Mouse (Mus musculus) heart, adult 2 months (tissue): Measurements from ENCODE around the gene Kpna4.

Source experiments
- CTCF ChIP-seq: fragments of 200-600 bp; IDR thresholded peaks from 2 replicates; pipeline ENCODE4 v1.8.1; 2022; ENCODE audit warnings: antibody characterized with exemption, mild to moderate bottlenecking, moderate library complexity
- POLR2A ChIP-seq: fragments of 200-500 bp; IDR thresholded peaks from 2 replicates; pipeline ENCODE4 v1.6.1; 2011; ENCODE audit warnings: mild to moderate bottlenecking, low read depth, low read length, control low read depth; ENCODE audit not compliant: insufficient read depth

GRCm38 (mm10) chr3:69130973-69131372 lies 4.1 kb upstream of the Kpna4 start:
- TF ChIP-seq CTCF = no peak
- TF ChIP-seq POLR2A = no peak
